Mouse (Mus musculus) E14TG2a.4 (cell line): ENCODE measurements around the gene Surf4.

Experiments used
- CTCF ChIP-seq: conservative IDR thresholded peaks from 2 replicates; pipeline ENCODE4 v1.5.1; 2014; ENCODE audit warnings: low read length
- NANOG ChIP-seq: IDR thresholded peaks from 2 replicates; pipeline ENCODE4 v1.6.1; 2014; ENCODE audit warnings: borderline replicate concordance, low read length, mixed read lengths
- POU5F1 ChIP-seq: IDR thresholded peaks from 2 replicates; pipeline ENCODE4 v1.6.1; 2014; ENCODE audit warnings: low read length, borderline replicate concordance

GRCm38 (mm10) chr2:26895898-26896297, 37.8 kb downstream of the Surf4 start:
- TF ChIP-seq CTCF (no peak), POU5F1 (no peak), NANOG (no peak)
